Mouse (Mus musculus): ENCODE measurements around the gene Polm. TPM values are rescaled to one million over a fixed set of nuclear protein-coding genes. Genes with fewer than 3 reads are reported as not detected.

Gene Polm
- total RNA-seq (2014; fragmentation: Nextera tagmentation) (8.8 and 15.2 TPM in 2 replicates), total RNA-seq (2017) (3.6 and 3.9 TPM in 2 replicates)

- peak; percentile 98 for ATAC-seq (replicated peaks; ENCODE audit: low FRiP score, low TSS enrichment, poor library complexity, severe bottlenecking)
These were observed at the start of gene Polm for GRCm38 (mm10) chr11:5837251-5838246. Polm (minus strand) TSS chr11:5838016.

GRCm38 (mm10) chr11:5887250-5887649, 49.4 kb upstream of the Polm start:
- no peak for ATAC-seq (replicated peaks; ENCODE audit: low FRiP score, low TSS enrichment, poor library complexity, severe bottlenecking)

- ATAC-seq (replicated peaks; ENCODE audit: low FRiP score, low TSS enrichment, poor library complexity, severe bottlenecking): peak; percentile 63
These were observed 48.4 kb upstream of the Polm start for GRCm38 (mm10) chr11:5886187-5886586.

GRCm38 (mm10) chr11:5882518-5882917, 44.7 kb upstream of the Polm start:
- no peak for ATAC-seq (replicated peaks; ENCODE audit: low FRiP score, low TSS enrichment, poor library complexity, severe bottlenecking)

GRCm38 (mm10) chr11:5879905-5880304, 42.1 kb upstream of the Polm start:
- ATAC-seq (replicated peaks; ENCODE audit: low FRiP score, low TSS enrichment, poor library complexity, severe bottlenecking): no peak

- no peak for ATAC-seq (replicated peaks; ENCODE audit: low FRiP score, low TSS enrichment, poor library complexity, severe bottlenecking)
These were observed 40.8 kb upstream of the Polm start for GRCm38 (mm10) chr11:5878661-5879060.

- ATAC-seq (replicated peaks; ENCODE audit: low FRiP score, low TSS enrichment, poor library complexity, severe bottlenecking): peak; percentile 95
These were observed 40.2 kb upstream of the Polm start, which contains the start of gene Pold2 for GRCm38 (mm10) chr11:5877921-5878526. Pold2 (minus strand) TSS chr11:5878292.

- no peak for ATAC-seq (replicated peaks; ENCODE audit: low FRiP score, low TSS enrichment, poor library complexity, severe bottlenecking)
These were observed 39.6 kb upstream of the Polm start for GRCm38 (mm10) chr11:5877421-5877820.

- no peak for ATAC-seq (replicated peaks; ENCODE audit: low FRiP score, low TSS enrichment, poor library complexity, severe bottlenecking)
These were observed 35.4 kb upstream of the Polm start for GRCm38 (mm10) chr11:5873192-5873591.

- no peak for ATAC-seq (replicated peaks; ENCODE audit: low FRiP score, low TSS enrichment, poor library complexity, severe bottlenecking)
These were observed 34.9 kb upstream of the Polm start for GRCm38 (mm10) chr11:5872707-5873106.

- ATAC-seq (replicated peaks; ENCODE audit: low FRiP score, low TSS enrichment, poor library complexity, severe bottlenecking): no peak
These were observed 32.3 kb upstream of the Polm start for GRCm38 (mm10) chr11:5870069-5870468.

GRCm38 (mm10) chr11:5869331-5869730, 31.5 kb upstream of the Polm start:
- no peak for ATAC-seq (replicated peaks; ENCODE audit: low FRiP score, low TSS enrichment, poor library complexity, severe bottlenecking)

GRCm38 (mm10) chr11:5868324-5868723, 30.5 kb upstream of the Polm start:
- ATAC-seq (replicated peaks; ENCODE audit: low FRiP score, low TSS enrichment, poor library complexity, severe bottlenecking): no peak

GRCm38 (mm10) chr11:5867196-5867595, 29.4 kb upstream of the Polm start:
- ATAC-seq (replicated peaks; ENCODE audit: low FRiP score, low TSS enrichment, poor library complexity, severe bottlenecking): no peak

- ATAC-seq (replicated peaks; ENCODE audit: low FRiP score, low TSS enrichment, poor library complexity, severe bottlenecking): no peak
These were observed 24.7 kb upstream of the Polm start for GRCm38 (mm10) chr11:5862394-5863105.

- ATAC-seq (replicated peaks; ENCODE audit: low FRiP score, low TSS enrichment, poor library complexity, severe bottlenecking): no peak
These were observed 24.0 kb upstream of the Polm start, which contains the start of gene Aebp1 for GRCm38 (mm10) chr11:5861678-5862393. Aebp1 (plus strand) TSS chr11:5861947.

GRCm38 (mm10) chr11:5860639-5861038, 22.8 kb upstream of the Polm start:
- no peak for ATAC-seq (replicated peaks; ENCODE audit: low FRiP score, low TSS enrichment, poor library complexity, severe bottlenecking)

- ATAC-seq (replicated peaks; ENCODE audit: low FRiP score, low TSS enrichment, poor library complexity, severe bottlenecking): no peak
These were observed 22.2 kb upstream of the Polm start for GRCm38 (mm10) chr11:5859883-5860550.

- no peak for ATAC-seq (replicated peaks; ENCODE audit: low FRiP score, low TSS enrichment, poor library complexity, severe bottlenecking)
These were observed 20.9 kb upstream of the Polm start for GRCm38 (mm10) chr11:5858723-5859122.

Measured in megakaryocyte-erythroid progenitor cell, adult 5-6 weeks (primary cell).